In genomic region chr12:3255966-3256365, GRCm38 (mm10) we compare ENCODE assay signal across 16 mouse cellular contexts.
"Had no signal": no experiment of that assay in that cellular context is flagged by ENCODE, and none has a peak within 500 bp of the region (broad histone marks: within the 10 kb centered on the region; RNA-seq: fewer than 3 reads in every experiment).

No protein-coding gene starts in this region.

- H3K4me1 ChIP-seq: limb, embryonic 13.5 days; lung, embryonic 15.5 days; midbrain, embryonic 15.5 days; neural tube, embryonic 12.5 days; stomach, embryonic 15.5 days had no signal

- H3K9ac ChIP-seq: limb, embryonic 13.5 days; lung, embryonic 15.5 days; midbrain, embryonic 15.5 days; neural tube, embryonic 12.5 days; stomach, embryonic 15.5 days had no signal

- H3K4me2 ChIP-seq: limb, embryonic 13.5 days; lung, embryonic 15.5 days; midbrain, embryonic 11.5 days; midbrain, embryonic 15.5 days; neural tube, embryonic 12.5 days; stomach, embryonic 15.5 days had no signal

- ATAC-seq: midbrain, embryonic 15.5 days had no signal

- H3K9me3 ChIP-seq: limb, embryonic 13.5 days; lung, embryonic 15.5 days; megakaryocyte, embryonic 14.5 days; midbrain, embryonic 15.5 days; neural tube, embryonic 12.5 days; stomach, embryonic 15.5 days had no signal

- DNase-seq: kidney, adult 9 months; kidney, postnatal 4 days; left cerebral cortex, postnatal 4 days; lung, postnatal 14 days; retina, postnatal 1 day; thymus, adult 2 months; thymus, postnatal 25 days had no signal

- H3K27ac ChIP-seq: kidney, postnatal 0 days; limb, embryonic 13.5 days; lung, embryonic 15.5 days; macrophage; midbrain, embryonic 15.5 days; neural tube, embryonic 12.5 days; stomach, embryonic 15.5 days had no signal

- H3K4me3 ChIP-seq: limb, embryonic 13.5 days; lung, embryonic 15.5 days; megakaryocyte, embryonic 14.5 days; midbrain, embryonic 15.5 days; neural tube, embryonic 12.5 days; stomach, embryonic 15.5 days had no signal

- H3K27me3 ChIP-seq: limb, embryonic 13.5 days; lung, embryonic 15.5 days; megakaryocyte, embryonic 14.5 days; midbrain, embryonic 15.5 days; neural tube, embryonic 12.5 days; stomach, embryonic 15.5 days had no signal
